Mouse (Mus musculus) megakaryocyte, embryonic 14.5 days (primary cell): ENCODE measurements at regions not wholly inside any gene's neighbourhood (a gene's known extent, or its start where the extent isn't known, plus 50 kb on each side); places are given as distances from the start of the nearest gene placed in this dataset.

Experiments
- FLI1 ChIP-seq: IDR thresholded peaks from 2 replicates; pipeline ENCODE4 v1.6.1; 2012; ENCODE audit warnings: low read length, inconsistent platforms, mixed read lengths
- GATA1 ChIP-seq: IDR thresholded peaks from 3 replicates; pipeline ENCODE4 v1.6.1; 2012; ENCODE audit warnings: mixed read lengths, low read length, inconsistent platforms, borderline replicate concordance

- TF ChIP-seq GATA1 (no peak), FLI1 (no peak)
Observed at GRCm38 (mm10) chr5:119542836-119543235, 127.6 kb upstream of the Tbx3 start.
